Mouse (Mus musculus) neutrophil, adult 65 days (primary cell): ENCODE measurements around the gene S100g. TPM values are rescaled to one million over a fixed set of nuclear protein-coding genes. Genes with fewer than 3 reads are reported as not detected.

Source experiments
- total RNA-seq: library from RNA; stranded (reverse); gene quantifications from 2 replicates; pipeline ENCODE4 v1.2.4, GENCODE M21; 2023

The S100g gene
- total RNA-seq: not detected in 2 replicates

DNA sequence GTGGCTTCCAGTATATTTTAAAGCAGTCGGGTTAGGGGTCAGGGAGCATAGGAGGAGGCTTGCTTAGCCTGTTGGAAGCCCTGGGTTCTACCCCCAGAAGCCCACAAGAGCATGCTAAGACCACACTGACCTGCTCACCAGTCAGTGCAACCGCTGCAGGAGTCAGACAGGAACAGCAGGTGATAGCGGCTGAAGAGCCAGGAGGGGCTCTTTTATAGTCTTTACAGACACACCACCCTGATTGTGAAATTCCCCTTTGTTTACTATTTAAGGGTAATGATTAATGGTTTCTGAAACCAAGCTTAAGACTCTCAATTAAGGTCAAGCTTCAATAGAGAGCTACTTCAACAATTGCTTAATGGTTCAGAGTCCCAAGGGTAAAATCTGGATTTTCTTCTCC is at the start of gene S100g:
Gene S100g, minus strand, starts transcription at position 217 of the 400 bp plus-strand sequence.

Other genes starting within 250 kb of the S100g start
- gene Rbbp7, start 204.2 kb downstream of the S100g start, total RNA-seq: 46.3 and 57.4 TPM in 2 replicates
- gene Txlng, start 135.1 kb downstream of the S100g start, total RNA-seq: 8.6 and 8.7 TPM in 2 replicates
- 43.0 and 53.7 TPM in 2 replicates for gene Syap1, start 76.2 kb downstream of the S100g start, total RNA-seq
- gene Ctps2, start 63.4 kb downstream of the S100g start, total RNA-seq: 91.9 and 124 TPM in 2 replicates